8 mouse cellular contexts compared by ENCODE assay signal in genomic region chr11:72489397-72489796, GRCm38 (mm10). TPM values are rescaled to one million over a fixed set of nuclear protein-coding genes. Genes with fewer than 3 reads are reported as not detected.
DNase-seq lines count a peak whose midpoint lies in the region; ATAC-seq and TF ChIP-seq lines count a peak whose summit lies in the region.
"Had no signal": no experiment of that assay in that cellular context is flagged by ENCODE, and none has a peak within 500 bp of the region (broad histone marks: within the 10 kb centered on the region; RNA-seq: fewer than 3 reads in every experiment).

No protein-coding gene starts in this region.

- peak in 1 of 2 experiments; percentile 27 for DNase-seq in left cerebral cortex, adult 2 months (ENCODE audit: extremely low spot score in 1 of 2, low spot score in 2 of 2)
- DNase-seq in left cerebral cortex, postnatal 14 days (ENCODE audit: low spot score in 2 of 2), result no peak
- DNase-seq in embryonic facial prominence, embryonic 11.5 days (ENCODE audit: low spot score), result no peak
- DNase-seq in midbrain, embryonic 14.5 days, result no peak
- DNase-seq in gastrocnemius, postnatal 25 days, result no peak
- no peak for DNase-seq in left cerebral cortex, adult 9 months (ENCODE audit: low spot score in 2 of 2)

- H3K4me1 ChIP-seq in embryonic facial prominence, embryonic 11.5 days (ENCODE audit: control insufficient read depth, insufficient read depth, low read length), result no peaks in the 10 kb centered on the region
- peaks cover 43% of the 10 kb centered on the region for H3K4me1 ChIP-seq in hindbrain, embryonic 12.5 days
- H3K4me1 ChIP-seq in midbrain, embryonic 14.5 days (ENCODE audit: control insufficient read depth, insufficient read depth, low read length), result peaks cover 23% of the 10 kb centered on the region

- peaks cover 24% of the 10 kb centered on the region for H3K27me3 ChIP-seq in embryonic facial prominence, embryonic 11.5 days (ENCODE audit: control insufficient read depth, insufficient read depth, low read length)
- peaks cover 32% of the 10 kb centered on the region for H3K27me3 ChIP-seq in hindbrain, embryonic 12.5 days
- no peaks in the 10 kb centered on the region for H3K27me3 ChIP-seq in midbrain, embryonic 14.5 days (ENCODE audit: control insufficient read depth, insufficient read depth, low read length)

- H3K9me3 ChIP-seq in embryonic facial prominence, embryonic 11.5 days (replicated peaks; ENCODE audit: control insufficient read depth, low read length), result no peaks in the 10 kb centered on the region
- H3K9me3 ChIP-seq in hindbrain, embryonic 12.5 days (replicated peaks), result no peaks in the 10 kb centered on the region
- H3K9me3 ChIP-seq in midbrain, embryonic 14.5 days (ENCODE audit: control insufficient read depth, low read length), result no peaks in the 10 kb centered on the region

- peak overlapping the region; percentile 94 for H3K4me3 ChIP-seq in left cerebral cortex, adult 2 months
- H3K4me3 ChIP-seq in embryonic facial prominence, embryonic 11.5 days (ENCODE audit: low read depth, low read length), result peak overlapping the region; percentile 63
- peak overlapping the region; percentile 77 for H3K4me3 ChIP-seq in hindbrain, embryonic 12.5 days
- H3K4me3 ChIP-seq in midbrain, embryonic 14.5 days (replicated peaks; ENCODE audit: low read depth, low read length), result peak overlapping the region; percentile 69

- H3K9ac ChIP-seq in embryonic facial prominence, embryonic 11.5 days (replicated peaks; ENCODE audit: low read length), result peak overlapping the region; percentile 54
- peak overlapping the region; percentile 94 for H3K9ac ChIP-seq in hindbrain, embryonic 12.5 days
- peak overlapping the region; percentile 90 for H3K9ac ChIP-seq in midbrain, embryonic 14.5 days (replicated peaks; ENCODE audit: low read length)

- TF ChIP-seq CTCF in left cerebral cortex, adult 2 months (IDR thresholded peaks at IDR 0.05), result no peak

- ATAC-seq in embryonic facial prominence, embryonic 11.5 days (replicated peaks; ENCODE audit: insufficient number of reproducible peaks, low FRiP score, low TSS enrichment, low read depth), result 0 out of 2 replicates have a peak, but pooled peaks have one; percentile 2
- no peak; the same call in 1 of the 2 replicates for ATAC-seq in hindbrain, embryonic 12.5 days (ENCODE audit: low FRiP score)
- peak; percentile 12; the same call in 1 of the 2 replicates for ATAC-seq in midbrain, embryonic 14.5 days (ENCODE audit: low FRiP score, low TSS enrichment)

- peak overlapping the region; percentile 96 for H3K27ac ChIP-seq in left cerebral cortex, adult 2 months
- no peak overlapping the region; the same call in 1 of the 2 replicates for H3K27ac ChIP-seq in embryonic facial prominence, embryonic 11.5 days (replicated peaks; ENCODE audit: low read depth, low read length)
- peak overlapping the region; percentile 89 for H3K27ac ChIP-seq in hindbrain, embryonic 12.5 days
- peak overlapping the region; percentile 92 for H3K27ac ChIP-seq in midbrain, embryonic 14.5 days (replicated peaks; ENCODE audit: low read depth, low read length)

- WGBS in embryonic facial prominence, embryonic 11.5 days, result under 1% methylated on average over 30 of the region's 42 CpGs
- 0% methylated on average over 7 of the region's 42 CpGs for WGBS in hindbrain, embryonic 12.5 days
- WGBS in midbrain, embryonic 14.5 days, result 0% methylated on average over 30 of the region's 42 CpGs

- intact Hi-C loops in left cerebral cortex, adult 2 months (cut with DNase I), result no loop called here
- intact Hi-C loops in left cerebral cortex, postnatal 14 days (cut with DNase I), result loop anchor here (5.0 kb wide), 1 partner anchor 78 kb away; no protein-coding TSS in a partner anchor

- H3K4me2 ChIP-seq in embryonic facial prominence, embryonic 11.5 days (ENCODE audit: low read depth, low read length), result peak overlapping the region; percentile 99
- H3K4me2 ChIP-seq in hindbrain, embryonic 12.5 days (replicated peaks), result peak overlapping the region; percentile 89
- peak overlapping the region; percentile 65 for H3K4me2 ChIP-seq in midbrain, embryonic 14.5 days (ENCODE audit: low read length)

- H3K36me3 ChIP-seq in embryonic facial prominence, embryonic 11.5 days (replicated peaks; ENCODE audit: control insufficient read depth, insufficient read depth, low read depth, low read length), result no peaks in the 10 kb centered on the region
- H3K36me3 ChIP-seq in hindbrain, embryonic 12.5 days, result no peaks in the 10 kb centered on the region
- H3K36me3 ChIP-seq in midbrain, embryonic 14.5 days (ENCODE audit: control insufficient read depth, insufficient read depth, low read length), result no peaks in the 10 kb centered on the region

RNA-seq across cellular contexts. Expression of gene Spns2, which starts 0.3 kb away (rescaled TPM):
- total RNA-seq in left cerebral cortex, adult 2 months (2021), result 10 to 100 TPM; 68.2 to 70.6 TPM
- total RNA-seq in left cerebral cortex, postnatal 14 days (2021), result 10 to 100 TPM; 46.4 to 58.5 TPM
- polyA plus RNA-seq in embryonic facial prominence, embryonic 11.5 days (2014; fragmentation: Nextera tagmentation; extraction: Ambion mirVana), result 3.0 and 3.2 TPM in 2 replicates
- 8.8 and 9.3 TPM in 2 replicates for polyA plus RNA-seq in hindbrain, embryonic 12.5 days (2016; fragmentation: Nextera tagmentation; extraction: Ambion mirVana)
- polyA plus RNA-seq in midbrain, embryonic 14.5 days (2014; fragmentation: Nextera tagmentation; extraction: Ambion mirVana), result 12.6 TPM in 2 replicates
- 10 to 100 TPM; 12.4 to 16.9 TPM for total RNA-seq in gastrocnemius, postnatal 25 days (2021)

RNA-seq across cellular contexts. Expression of gene Mybbp1a, which starts 48.2 kb away (rescaled TPM):
- total RNA-seq in left cerebral cortex, adult 2 months (2021), result 10 to 100 TPM; 53.2 to 55.0 TPM
- 10 to 100 TPM; 45.4 to 50.6 TPM for total RNA-seq in left cerebral cortex, postnatal 14 days (2021)
- polyA plus RNA-seq in embryonic facial prominence, embryonic 11.5 days (2014; fragmentation: Nextera tagmentation; extraction: Ambion mirVana), result 171 and 191 TPM in 2 replicates
- polyA plus RNA-seq in hindbrain, embryonic 12.5 days (2016; fragmentation: Nextera tagmentation; extraction: Ambion mirVana), result 112 and 123 TPM in 2 replicates
- 52.0 and 66.0 TPM in 2 replicates for polyA plus RNA-seq in midbrain, embryonic 14.5 days (2014; fragmentation: Nextera tagmentation; extraction: Ambion mirVana)
- 10 to 100 TPM; 52.1 to 56.5 TPM for total RNA-seq in gastrocnemius, postnatal 25 days (2021)

RNA-seq across cellular contexts. Expression of gene Ggt6, which starts 54.1 kb away (rescaled TPM):
- total RNA-seq in left cerebral cortex, adult 2 months (2021), result under 1 TPM; 0.18 to 0.37 TPM
- total RNA-seq in left cerebral cortex, postnatal 14 days (2021), result not detected
- not detected in 2 replicates for polyA plus RNA-seq in embryonic facial prominence, embryonic 11.5 days (2014; fragmentation: Nextera tagmentation; extraction: Ambion mirVana)
- polyA plus RNA-seq in hindbrain, embryonic 12.5 days (2016; fragmentation: Nextera tagmentation; extraction: Ambion mirVana), result 0.32 TPM in 1 of 2 replicates, not detected in the other
- not detected in 2 replicates for polyA plus RNA-seq in midbrain, embryonic 14.5 days (2014; fragmentation: Nextera tagmentation; extraction: Ambion mirVana)
- total RNA-seq in gastrocnemius, postnatal 25 days (2021), result under 1 TPM; 0.38 TPM
- total RNA-seq: common myeloid progenitor, adult 5-6 weeks had no signal
